Mouse (Mus musculus): ENCODE measurements at regions not wholly inside any gene's neighbourhood (a gene's known extent, or its start where the extent isn't known, plus 50 kb on each side); places are given as distances from the start of the nearest gene placed in this dataset.

- DNase-seq, result no peak
Measured at GRCm38 (mm10) chr12:110087812-110088211, 191.1 kb upstream of the Dio3 start.

DNA sequence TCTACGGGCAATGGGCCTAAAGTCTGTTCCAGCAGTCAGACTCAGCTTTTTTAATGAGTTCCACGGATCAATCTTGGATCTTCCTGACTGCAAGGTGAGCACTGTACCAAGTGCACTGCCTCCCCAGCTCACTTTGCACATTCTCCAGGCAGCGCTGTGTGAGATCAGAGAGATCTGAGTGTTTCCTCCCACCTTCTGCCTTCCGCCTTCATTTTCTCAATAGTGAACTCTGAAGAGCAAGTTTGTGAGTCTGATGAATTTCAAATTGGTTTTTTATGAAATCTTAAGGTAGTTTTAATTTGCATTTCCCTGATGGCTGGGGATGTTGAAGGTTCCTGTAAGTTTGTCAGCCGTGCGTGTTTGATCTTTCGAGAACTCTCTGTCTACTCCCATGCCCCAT, 176.7 kb upstream of the Dio3 start:
- no peak for DNase-seq

- DNase-seq, result peak; percentile 20 to 65
Measured at GRCm38 (mm10) chr12:110112051-110112722, 166.7 kb upstream of the Dio3 start.

DNA sequence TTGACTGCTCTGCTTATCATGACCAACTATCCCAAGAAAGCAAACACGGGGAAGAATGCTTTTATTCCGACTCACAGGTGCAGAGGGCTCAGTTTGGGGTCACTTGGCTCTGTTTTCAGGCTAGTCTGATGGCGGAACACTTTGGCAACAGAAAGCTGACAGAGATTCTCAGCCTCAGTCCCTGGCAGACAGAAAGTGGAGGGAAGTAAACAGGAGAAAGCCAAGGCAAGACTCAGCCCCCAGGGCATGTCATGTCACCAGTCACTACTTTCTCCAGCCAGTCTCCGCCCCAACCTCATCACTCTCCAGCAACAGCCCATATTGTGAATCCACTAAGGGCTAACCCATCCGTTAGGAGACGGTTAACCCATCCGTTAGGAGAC, 166.2 kb upstream of the Dio3 start:
- DNase-seq, result peak; percentile 11 to 40

- peak; percentile 10 to 41 for DNase-seq
Measured at GRCm38 (mm10) chr12:110120141-110120540, 158.7 kb upstream of the Dio3 start.

GRCm38 (mm10) chr12:110122976-110123375, 155.9 kb upstream of the Dio3 start:
- peak in 1 of 2 experiments; percentile 13 for DNase-seq

DNA sequence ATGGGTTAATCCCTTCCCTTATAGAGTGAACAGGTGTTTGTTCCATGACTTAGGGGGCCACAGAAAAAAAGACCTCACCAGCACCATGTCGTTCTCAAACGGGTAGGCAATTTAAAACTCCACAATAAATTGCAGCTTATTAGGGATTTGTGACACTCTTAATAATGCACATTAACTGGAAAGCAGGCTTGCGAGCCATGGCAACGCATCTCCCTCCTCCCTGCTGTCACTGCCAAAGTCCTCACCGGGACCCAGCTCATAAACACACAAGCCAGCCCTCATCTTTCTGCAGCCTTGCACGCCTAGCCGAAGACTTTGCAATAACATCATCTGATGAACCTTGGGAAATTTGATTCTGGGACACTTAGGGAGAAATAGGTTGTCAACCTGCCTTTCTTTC, 152.3 kb upstream of the Dio3 start:
- DNase-seq, result no peak

DNA sequence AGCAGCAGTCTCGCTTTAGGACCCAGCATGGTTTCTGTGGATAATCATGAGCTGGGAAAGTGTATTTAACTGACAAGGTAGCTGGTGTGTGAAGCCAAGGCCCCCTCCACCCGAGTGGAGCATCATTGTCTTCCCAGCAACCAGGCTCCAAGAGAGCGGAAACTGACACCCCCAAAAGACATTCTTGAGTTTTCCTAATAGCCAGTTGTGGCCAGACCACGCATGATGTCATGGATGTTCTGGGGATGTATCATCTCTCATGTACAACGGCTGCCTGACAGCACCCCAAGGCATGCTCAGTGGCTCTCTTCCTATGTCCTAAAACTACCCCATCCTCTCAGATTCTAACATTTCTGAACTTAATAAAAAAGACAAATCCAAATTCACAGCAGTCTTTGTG, 133.5 kb upstream of the Dio3 start:
- no peak for DNase-seq

GRCm38 (mm10) chr12:110154225-110154962, 124.5 kb upstream of the Dio3 start:
- DNase-seq, result peak; percentile 20 to 27

DNA sequence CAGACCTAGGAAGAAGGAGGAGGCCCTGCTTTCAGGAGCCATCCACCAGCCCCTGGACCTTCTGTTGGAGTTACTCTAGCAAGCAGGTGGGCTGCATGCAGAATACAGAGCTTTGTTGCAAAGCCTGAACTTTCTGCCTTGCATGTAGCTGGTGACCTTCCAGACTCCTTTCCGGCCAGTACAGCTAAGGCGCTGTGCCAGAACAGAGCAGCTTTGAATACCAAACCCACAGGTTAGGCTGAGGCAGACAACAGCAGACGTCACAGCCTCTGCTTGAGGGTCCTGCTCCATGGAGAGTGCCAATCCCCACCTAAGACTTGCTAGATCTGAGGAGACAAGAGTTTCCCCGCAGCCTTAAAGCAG, 123.9 kb upstream of the Dio3 start:
- DNase-seq, result no peak

GRCm38 (mm10) chr12:110156441-110156840, 122.4 kb upstream of the Dio3 start:
- DNase-seq, result peak; percentile 17 to 64

DNA sequence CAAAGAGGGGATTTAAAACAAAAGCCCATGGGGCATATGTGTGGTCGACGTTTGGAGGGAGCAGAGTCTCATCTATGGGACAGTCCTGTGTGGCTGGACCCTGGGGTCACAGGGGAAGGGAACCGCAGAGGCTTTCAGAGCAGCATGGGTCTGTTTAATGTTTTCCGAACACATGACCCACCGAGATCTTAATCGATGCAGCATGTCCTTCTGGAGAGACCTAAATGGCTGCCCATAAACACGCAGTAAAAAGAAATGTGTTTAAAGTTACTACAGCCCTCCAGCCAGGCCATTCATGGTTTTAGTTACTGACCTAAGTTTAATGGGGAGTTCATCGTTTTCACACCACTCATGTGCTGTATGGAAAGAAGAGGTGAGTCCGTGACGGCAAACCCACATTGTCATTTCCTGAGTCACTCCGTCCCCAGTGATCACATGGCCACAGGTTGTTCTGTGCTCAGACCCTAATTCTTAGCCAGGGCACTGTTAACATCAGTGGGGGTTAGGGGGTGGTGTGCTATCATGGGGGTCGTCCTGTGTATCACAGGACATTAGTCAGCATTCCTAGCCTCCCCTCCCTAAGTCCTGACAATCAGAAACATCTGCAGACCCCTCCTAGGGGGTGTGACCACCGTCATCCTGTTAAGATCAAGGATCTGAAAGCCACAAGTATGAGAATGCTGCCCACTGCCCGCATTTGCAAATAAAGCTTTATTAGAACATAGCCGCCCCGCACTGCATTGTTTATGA, 120.7 kb upstream of the Dio3 start:
- no peak for DNase-seq

GRCm38 (mm10) chr12:110161306-110161705, 117.6 kb upstream of the Dio3 start:
- DNase-seq, result no peak

- no peak for DNase-seq
Measured at GRCm38 (mm10) chr12:110165462-110165861, 113.4 kb upstream of the Dio3 start.

DNA sequence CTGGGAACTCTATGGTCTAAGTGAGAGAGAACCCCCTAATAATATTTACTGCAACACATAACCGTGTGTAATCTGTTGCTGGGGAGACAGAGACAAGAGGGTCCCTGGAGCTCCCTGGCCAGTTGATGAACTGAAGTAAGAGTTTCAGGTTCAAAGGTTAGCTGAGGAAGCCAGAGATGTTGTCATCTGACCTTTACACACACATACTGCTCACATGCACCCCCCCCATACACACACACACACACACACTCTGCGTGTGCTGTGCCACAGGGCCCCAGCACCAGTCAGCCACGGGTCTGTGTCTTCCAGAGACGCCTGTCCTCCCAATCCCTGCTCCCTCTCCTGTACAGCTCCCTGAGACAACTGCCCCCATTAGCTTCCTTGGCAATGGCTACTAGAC, 110.5 kb upstream of the Dio3 start:
- DNase-seq, result no peak

DNA sequence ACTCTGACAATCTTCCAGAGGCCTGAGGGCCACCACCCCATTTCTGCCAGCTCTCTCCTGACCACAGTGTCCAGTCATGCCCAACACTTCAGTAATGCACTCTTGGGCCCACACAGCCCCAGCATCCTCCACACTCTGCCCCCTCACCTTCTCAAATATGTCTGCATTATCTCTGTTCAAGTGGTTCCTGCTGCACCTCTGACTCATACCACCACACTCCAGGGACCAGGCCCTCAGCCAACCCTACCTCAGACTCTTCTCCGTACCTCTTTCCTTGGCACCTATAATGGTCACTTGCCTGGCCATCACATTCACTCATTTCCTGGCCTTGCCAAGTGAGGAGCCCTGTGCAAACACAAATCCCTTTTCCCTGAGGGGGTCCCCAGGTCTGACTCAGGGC, 109.6 kb upstream of the Dio3 start:
- no peak for DNase-seq

GRCm38 (mm10) chr12:110170496-110170895, 108.4 kb upstream of the Dio3 start:
- DNase-seq, result no peak

DNA sequence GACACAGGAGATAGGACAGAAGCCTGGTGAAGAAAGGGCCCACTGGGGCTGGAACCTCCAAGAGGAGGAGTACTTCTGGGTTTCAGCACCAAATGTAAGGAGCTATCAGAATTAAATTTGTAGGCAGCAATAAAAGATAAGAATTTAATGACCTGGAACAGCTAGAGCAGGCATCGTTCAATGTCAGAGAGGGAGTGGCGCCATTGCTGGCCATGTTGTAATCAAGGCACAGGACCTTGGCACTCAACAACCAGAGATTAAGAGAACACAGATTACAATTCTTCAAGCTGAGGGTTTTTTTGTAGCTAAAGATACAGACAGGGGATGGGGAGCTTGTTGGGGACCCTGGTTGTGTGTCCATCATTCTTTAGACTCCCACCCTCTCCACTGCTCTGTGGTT, 101.0 kb upstream of the Dio3 start:
- DNase-seq, result no peak

DNA sequence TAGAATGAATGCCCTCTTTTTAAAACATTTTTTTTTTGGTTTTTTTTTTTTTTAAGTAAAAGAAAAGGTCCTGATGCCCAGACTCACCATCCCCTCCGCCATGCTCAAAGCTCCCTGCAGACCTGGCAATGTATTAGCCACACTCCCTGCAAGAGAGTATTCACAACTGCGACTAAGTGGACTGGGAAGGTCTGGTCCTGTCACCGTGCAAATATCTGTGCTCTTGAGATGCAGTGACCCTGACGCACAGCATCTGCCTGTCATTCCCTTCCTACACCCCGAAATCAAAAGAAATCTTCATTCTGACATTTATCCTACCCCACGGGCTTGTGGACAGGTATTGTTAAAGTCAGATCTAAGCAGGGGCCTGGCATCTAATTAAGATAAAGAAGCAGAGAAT, 95.4 kb upstream of the Dio3 start:
- no peak for DNase-seq

DNA sequence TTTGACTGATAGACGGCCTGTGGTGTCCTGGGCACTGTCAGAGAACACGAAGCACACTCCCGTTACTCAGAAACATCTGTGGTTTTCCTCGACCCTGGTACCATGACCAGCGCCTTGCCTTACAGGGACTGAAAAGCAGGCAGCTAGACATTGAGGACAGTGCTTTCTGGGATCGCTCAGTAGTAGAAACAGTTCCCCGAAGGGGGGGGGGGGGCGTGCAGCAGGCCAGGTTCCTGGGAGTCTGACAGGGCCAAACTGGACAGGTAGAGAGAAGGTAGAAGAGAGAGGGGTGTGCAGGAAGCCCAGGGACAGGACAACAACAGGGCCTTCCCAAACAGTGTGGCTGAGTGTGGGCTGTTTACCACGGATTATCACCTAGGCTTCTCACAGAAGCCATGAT, 93.5 kb upstream of the Dio3 start:
- DNase-seq, result no peak

DNA sequence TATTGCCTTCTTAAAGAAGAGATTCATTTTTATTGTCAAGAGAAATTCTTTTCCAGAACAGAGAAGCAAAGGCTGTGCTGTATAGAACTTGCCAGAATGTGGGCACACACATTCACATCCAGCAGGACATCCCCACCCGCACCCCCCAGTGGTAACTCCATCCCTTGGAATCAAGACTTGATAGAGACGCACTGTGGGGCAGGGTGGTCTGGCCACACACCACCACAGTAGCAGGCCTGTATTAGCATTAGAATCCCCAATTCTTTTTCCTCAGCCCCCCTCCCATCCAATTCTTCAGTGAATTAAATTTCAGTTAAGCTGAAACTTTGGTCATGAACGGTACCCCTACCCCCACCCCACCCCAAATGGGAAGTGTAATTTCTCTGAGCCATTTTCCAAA, 92.5 kb upstream of the Dio3 start:
- DNase-seq, result no peak

- no peak for DNase-seq
Measured at GRCm38 (mm10) chr12:110186911-110187245, 92.0 kb upstream of the Dio3 start.

DNA sequence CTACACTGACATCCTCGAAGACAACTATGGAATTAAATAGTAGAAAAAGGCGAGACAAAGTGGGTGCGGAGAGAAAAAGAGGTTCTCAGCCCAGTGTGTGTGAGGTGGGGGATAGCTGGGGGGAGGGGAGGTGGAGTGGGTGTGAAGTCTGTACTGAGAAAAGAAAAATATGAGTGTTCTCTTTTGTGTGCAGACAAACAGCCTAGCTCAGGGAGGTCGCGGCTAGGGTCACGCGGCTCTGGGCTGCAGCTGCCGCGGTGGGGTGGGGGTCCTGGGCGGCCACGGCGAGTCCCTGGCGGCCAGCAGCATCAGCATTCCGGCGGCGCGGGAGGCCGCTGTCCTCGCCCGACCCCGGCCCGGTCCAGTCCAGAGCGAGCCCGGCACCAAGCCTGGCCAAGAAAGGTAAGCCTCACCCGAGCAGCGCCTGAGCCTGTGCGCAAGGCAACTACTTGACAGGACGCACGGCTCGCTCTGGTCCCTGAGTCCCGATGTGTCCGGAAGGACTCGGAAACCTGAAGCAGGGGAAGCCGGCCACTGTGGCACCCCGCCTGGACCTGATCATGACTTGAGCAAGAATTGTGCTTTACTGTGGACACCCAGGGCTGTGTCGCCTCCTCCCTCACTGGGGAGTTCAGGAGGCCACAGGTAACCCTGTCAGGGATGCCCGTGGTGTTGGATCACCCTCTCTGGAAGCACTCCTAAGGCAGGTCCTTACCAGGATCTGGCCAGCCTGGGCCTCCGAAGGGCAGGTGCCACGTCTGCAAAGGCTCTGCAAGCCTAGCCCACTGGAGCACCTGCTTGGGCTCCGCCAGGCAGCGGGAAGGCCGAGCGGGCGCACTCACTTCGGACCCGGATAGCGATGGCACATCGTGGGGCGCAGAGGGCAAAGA, 91.4 kb upstream of the Dio3 start:
- DNase-seq, result no peak
